Mouse (Mus musculus) forebrain, embryonic 12.5 days (tissue): ENCODE results near the gene Hcn1. TPM values are rescaled to one million over a fixed set of nuclear protein-coding genes. Genes with fewer than 3 reads are reported as not detected.

Experiments used
- ATAC-seq: fragments of 200-750 bp; cut with Nextera tagmentation; 2 replicates; pipeline ENCODE4 v1.8.0; 2017; ENCODE audit warnings: moderate TSS enrichment; ENCODE audit not compliant: low FRiP score
- H3K27ac ChIP-seq: fragments of 300-500 bp; sonication (generic); 2 replicates; pipeline ENCODE4 v1.5.1; 2016; ENCODE audit warnings: mild to moderate bottlenecking
- H3K27me3 ChIP-seq: fragments of 300-500 bp; sonication (generic); 2 replicates; pipeline ENCODE4 v1.6.1; 2016; ENCODE audit warnings: mild to moderate bottlenecking
- H3K36me3 ChIP-seq: fragments of 300-500 bp; sonication (generic); replicated peaks from 2 replicates; pipeline ENCODE4 v1.6.1; 2016; ENCODE audit warnings: mild to moderate bottlenecking
- H3K4me1 ChIP-seq: fragments of 300-500 bp; sonication (generic); 2 replicates; pipeline ENCODE4 v1.6.1; 2016
- H3K4me2 ChIP-seq: fragments of 300-500 bp; sonication (generic); 2 replicates; pipeline ENCODE4 v1.6.1; 2016; ENCODE audit warnings: mild to moderate bottlenecking, moderate library complexity
- H3K4me3 ChIP-seq: fragments of 300-500 bp; sonication (generic); replicated peaks from 2 replicates; pipeline ENCODE4 v1.5.1; 2016; ENCODE audit warnings: mild to moderate bottlenecking
- H3K9ac ChIP-seq: fragments of 300-500 bp; sonication (generic); 2 replicates; pipeline ENCODE4 v1.6.1; 2016; ENCODE audit warnings: mild to moderate bottlenecking
- H3K9me3 ChIP-seq: fragments of 300-500 bp; sonication (generic); 2 replicates; pipeline ENCODE4 v1.6.1; 2016
- WGBS: fragments of 180-500 bp; shearing (Covaris S2); methylation state at CpG from one replicate; pipeline ENCODE4 v1.1.7; 2016; 5-methylcytosine and 5-hydroxymethylcytosine counted together
- polyA plus RNA-seq: library from polyadenylated mRNA; unstranded; fragments of >200 nt; fragmentation: Nextera tagmentation; extraction: Ambion mirVana; gene quantifications from 2 replicates; pipeline ENCODE4 v1.2.1, GENCODE M21; 2016

The Hcn1 gene
- polyA plus RNA-seq, 1 experiment from 2014 or later, result 0.10 TPM

GRCm38 (mm10) chr13:117657501-117657900 is 55.4 kb downstream of the Hcn1 start:
- Histone ChIP-seq H3K27me3 (no peaks in the 10 kb centered on the region), H3K27ac (no peak overlapping the region), H3K9ac (no peak overlapping the region), H3K4me1 (no peaks in the 10 kb centered on the region), H3K36me3 (no peaks in the 10 kb centered on the region), H3K9me3 (no peaks in the 10 kb centered on the region), H3K4me3 (no peak overlapping the region), H3K4me2 (no peak overlapping the region)
- WGBS, result 51% methylated on average over 2 of the region's 2 CpGs
- ATAC-seq, result no peak

GRCm38 (mm10) chr13:117658414-117659175 is 56.5 kb downstream of the Hcn1 start:
- Histone ChIP-seq H3K27ac (no peak overlapping the region), H3K36me3 (no peaks in the 10 kb centered on the region), H3K4me2 (no peak overlapping the region), H3K4me3 (no peak overlapping the region), H3K9me3 (no peaks in the 10 kb centered on the region), H3K9ac (no peak overlapping the region), H3K27me3 (no peaks in the 10 kb centered on the region), H3K4me1 (no peaks in the 10 kb centered on the region)
- 88% methylated on average over 17 of the region's 17 CpGs for WGBS
- no peak for ATAC-seq

- no peaks in the 10 kb centered on the region for H3K9me3 ChIP-seq
- no peak for ATAC-seq
- WGBS, result 75% methylated on average over 7 of the region's 7 CpGs
- no peaks in the 10 kb centered on the region for H3K4me1 ChIP-seq
- no peak overlapping the region for H3K4me2 ChIP-seq
- no peaks in the 10 kb centered on the region for H3K36me3 ChIP-seq
- no peak overlapping the region for H3K4me3 ChIP-seq
- H3K27me3 ChIP-seq, result no peaks in the 10 kb centered on the region
- no peak overlapping the region for H3K27ac ChIP-seq
- no peak overlapping the region for H3K9ac ChIP-seq
Observed at GRCm38 (mm10) chr13:117659511-117659910, 57.4 kb downstream of the Hcn1 start.

- Histone ChIP-seq H3K4me3 (no peak overlapping the region), H3K9ac (no peak overlapping the region), H3K4me2 (no peak overlapping the region), H3K27me3 (no peaks in the 10 kb centered on the region), H3K36me3 (no peaks in the 10 kb centered on the region), H3K4me1 (no peaks in the 10 kb centered on the region), H3K9me3 (no peaks in the 10 kb centered on the region), H3K27ac (no peak overlapping the region)
- ATAC-seq, result no peak
- WGBS, result 73% methylated on average over 3 of the region's 3 CpGs
Observed at GRCm38 (mm10) chr13:117662661-117663060, 60.5 kb downstream of the Hcn1 start.

- no peak overlapping the region for H3K27ac ChIP-seq
- H3K4me2 ChIP-seq, result no peak overlapping the region
- H3K9ac ChIP-seq, result no peak overlapping the region
- no peak for ATAC-seq
- no peaks in the 10 kb centered on the region for H3K4me1 ChIP-seq
- no peaks in the 10 kb centered on the region for H3K9me3 ChIP-seq
- WGBS, result 66% methylated on average over 2 of the region's 2 CpGs
- H3K36me3 ChIP-seq, result no peaks in the 10 kb centered on the region
- H3K4me3 ChIP-seq, result no peak overlapping the region
- no peaks in the 10 kb centered on the region for H3K27me3 ChIP-seq
Observed at GRCm38 (mm10) chr13:117669303-117669702, 67.2 kb downstream of the Hcn1 start.

GRCm38 (mm10) chr13:117671851-117672250 is 69.7 kb downstream of the Hcn1 start:
- Histone ChIP-seq H3K4me1 (no peaks in the 10 kb centered on the region), H3K36me3 (no peaks in the 10 kb centered on the region), H3K27me3 (no peaks in the 10 kb centered on the region), H3K4me2 (no peak overlapping the region), H3K9me3 (no peaks in the 10 kb centered on the region), H3K27ac (no peak overlapping the region), H3K9ac (no peak overlapping the region), H3K4me3 (no peak overlapping the region)
- no peak for ATAC-seq
- WGBS, result 96% methylated on average over 1 of the region's 1 CpGs

- H3K4me3 ChIP-seq, result no peak overlapping the region
- WGBS, result 83% methylated on average over 5 of the region's 5 CpGs
- H3K9me3 ChIP-seq, result no peaks in the 10 kb centered on the region
- H3K4me2 ChIP-seq, result no peak overlapping the region
- no peak overlapping the region for H3K9ac ChIP-seq
- no peaks in the 10 kb centered on the region for H3K36me3 ChIP-seq
- no peaks in the 10 kb centered on the region for H3K27me3 ChIP-seq
- no peak for ATAC-seq
- no peak overlapping the region for H3K27ac ChIP-seq
- no peaks in the 10 kb centered on the region for H3K4me1 ChIP-seq
Observed at GRCm38 (mm10) chr13:117676418-117676817, 74.3 kb downstream of the Hcn1 start.

GRCm38 (mm10) chr13:117687670-117688069 is 85.5 kb downstream of the Hcn1 start:
- H3K9ac ChIP-seq, result no peak overlapping the region
- no peak for ATAC-seq
- H3K4me2 ChIP-seq, result no peak overlapping the region
- no peaks in the 10 kb centered on the region for H3K9me3 ChIP-seq
- H3K36me3 ChIP-seq, result no peaks in the 10 kb centered on the region
- H3K4me1 ChIP-seq, result no peaks in the 10 kb centered on the region
- no peak overlapping the region for H3K4me3 ChIP-seq
- no peak overlapping the region for H3K27ac ChIP-seq
- 96% methylated on average over 7 of the region's 7 CpGs for WGBS
- H3K27me3 ChIP-seq, result no peaks in the 10 kb centered on the region

GRCm38 (mm10) chr13:117694729-117695332 is 92.7 kb downstream of the Hcn1 start:
- Histone ChIP-seq H3K27me3 (no peaks in the 10 kb centered on the region), H3K9ac (no peak overlapping the region), H3K4me3 (no peak overlapping the region), H3K27ac (no peak overlapping the region), H3K9me3 (no peaks in the 10 kb centered on the region), H3K4me2 (no peak overlapping the region), H3K4me1 (no peaks in the 10 kb centered on the region), H3K36me3 (no peaks in the 10 kb centered on the region)
- 88% methylated on average over 1 of the region's 1 CpGs for WGBS
- ATAC-seq, result no peak

- Histone ChIP-seq H3K27ac (no peak overlapping the region), H3K4me1 (no peaks in the 10 kb centered on the region), H3K9me3 (no peaks in the 10 kb centered on the region), H3K36me3 (no peaks in the 10 kb centered on the region), H3K27me3 (no peaks in the 10 kb centered on the region), H3K4me3 (no peak overlapping the region), H3K9ac (no peak overlapping the region), H3K4me2 (no peak overlapping the region)
- ATAC-seq, result no peak
Observed at GRCm38 (mm10) chr13:117705573-117705972, 103.5 kb downstream of the Hcn1 start.

- no peaks in the 10 kb centered on the region for H3K9me3 ChIP-seq
- H3K36me3 ChIP-seq, result no peaks in the 10 kb centered on the region
- no peaks in the 10 kb centered on the region for H3K4me1 ChIP-seq
- no peak overlapping the region for H3K4me2 ChIP-seq
- H3K4me3 ChIP-seq, result no peak overlapping the region
- peak; percentile 39; the same call in 1 of the 2 replicates for ATAC-seq
- no peaks in the 10 kb centered on the region for H3K27me3 ChIP-seq
- WGBS, result 89% methylated on average over 3 of the region's 3 CpGs
- no peak overlapping the region for H3K9ac ChIP-seq
- no peak overlapping the region for H3K27ac ChIP-seq
Observed at GRCm38 (mm10) chr13:117705997-117706396, 103.9 kb downstream of the Hcn1 start.

GRCm38 (mm10) chr13:117706496-117706895 is 104.4 kb downstream of the Hcn1 start:
- Histone ChIP-seq H3K9ac (no peak overlapping the region), H3K27me3 (no peaks in the 10 kb centered on the region), H3K9me3 (no peaks in the 10 kb centered on the region), H3K36me3 (no peaks in the 10 kb centered on the region), H3K4me1 (no peaks in the 10 kb centered on the region), H3K4me2 (no peak overlapping the region), H3K27ac (no peak overlapping the region), H3K4me3 (no peak overlapping the region)
- WGBS, result 86% methylated on average over 2 of the region's 2 CpGs
- ATAC-seq, result no peak
